Mouse (Mus musculus) hindbrain, embryonic 13.5 days (tissue): Measurements from ENCODE around the gene Tapbp. TPM values are rescaled to one million over a fixed set of nuclear protein-coding genes. Genes with fewer than 3 reads are reported as not detected.
A peak's percentile ranks its signal among the peaks of the same experiment; 100 is the strongest.

Source experiments
- ATAC-seq: fragments of 200-750 bp; cut with Nextera tagmentation; 2 replicates; pipeline ENCODE4 v1.8.0; 2017; ENCODE audit warnings: moderate TSS enrichment; ENCODE audit not compliant: low FRiP score
- H3K27ac ChIP-seq: fragments of 300-500 bp; sonication (generic); 2 replicates; pipeline ENCODE4 v1.5.1; 2015; ENCODE audit warnings: inconsistent platforms, mild to moderate bottlenecking, moderate library complexity
- H3K27me3 ChIP-seq: fragments of 300-500 bp; sonication (generic); 2 replicates; pipeline ENCODE4 v1.6.1; 2015; ENCODE audit warnings: mild to moderate bottlenecking, inconsistent platforms
- H3K36me3 ChIP-seq: fragments of 300-500 bp; sonication (generic); 2 replicates; pipeline ENCODE4 v1.6.1; 2015; ENCODE audit warnings: mild to moderate bottlenecking, inconsistent platforms
- H3K4me1 ChIP-seq: fragments of 300-500 bp; sonication (generic); replicated peaks from 2 replicates; pipeline ENCODE4 v1.6.1; 2015; ENCODE audit warnings: inconsistent platforms
- H3K4me2 ChIP-seq: fragments of 300-500 bp; sonication (generic); 2 replicates; pipeline ENCODE4 v1.6.1; 2015; ENCODE audit warnings: inconsistent platforms, mild to moderate bottlenecking, moderate library complexity
- H3K4me3 ChIP-seq: fragments of 300-500 bp; sonication (generic); 2 replicates; pipeline ENCODE4 v1.5.1; 2015; ENCODE audit warnings: mild to moderate bottlenecking, inconsistent platforms
- H3K9ac ChIP-seq: fragments of 300-500 bp; sonication (generic); 2 replicates; pipeline ENCODE4 v1.6.1; 2015; ENCODE audit warnings: mild to moderate bottlenecking, inconsistent platforms
- H3K9me3 ChIP-seq: fragments of 300-500 bp; sonication (generic); 2 replicates; pipeline ENCODE4 v1.6.1; 2016; ENCODE audit warnings: inconsistent platforms
- WGBS: fragments of 180-500 bp; shearing (Covaris S2); methylation state at CpG from one replicate; pipeline ENCODE4 v1.1.7; 2015; 5-methylcytosine and 5-hydroxymethylcytosine counted together
- polyA plus RNA-seq: library from polyadenylated mRNA; unstranded; fragments of >200 nt; fragmentation: Nextera tagmentation; extraction: Ambion mirVana; gene quantifications from 2 replicates; pipeline ENCODE4 v1.2.1, GENCODE M21; 2015

Gene Tapbp
- polyA plus RNA-seq, 1 experiment from 2014 or later, result 29.2 TPM

DNA sequence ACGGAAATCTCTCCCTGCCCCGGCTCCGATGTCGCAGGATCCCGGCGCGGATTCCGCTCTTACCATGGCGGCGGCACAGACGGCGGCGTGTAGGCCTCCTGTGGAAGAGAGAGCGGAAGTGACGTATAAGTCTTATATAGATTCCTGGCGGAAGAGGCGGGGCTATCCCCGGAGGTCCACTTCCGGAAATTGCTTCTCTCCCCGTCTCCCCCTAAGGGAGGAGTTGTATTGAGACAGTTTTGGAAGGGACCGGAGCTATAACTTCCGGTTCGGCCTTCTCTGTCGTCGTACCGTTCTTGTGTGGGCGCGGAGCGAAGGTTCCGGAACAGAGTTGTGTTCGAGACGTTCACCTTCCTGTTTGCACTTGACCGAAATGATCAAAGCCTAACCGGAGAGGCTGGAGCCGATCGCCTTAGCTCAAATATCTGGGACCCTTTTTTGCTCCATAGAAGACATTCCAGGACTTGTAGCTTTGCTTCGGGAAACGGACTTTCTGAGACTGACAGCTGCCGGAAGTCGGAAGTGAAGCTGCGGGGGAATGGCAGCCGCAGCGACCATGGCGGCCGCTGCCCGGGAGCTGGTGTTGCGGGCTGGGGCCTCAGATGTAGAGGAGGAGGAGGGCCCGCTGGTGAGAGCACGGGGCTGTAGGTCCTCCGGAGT, 40.0 kb downstream of the Tapbp start, which contains the start of the genes Vps52 and Rps18:
Gene Vps52, plus strand, starts transcription at position 258 of the 660 bp plus-strand sequence.
Gene Rps18, minus strand, starts transcription at position 447 of the 660 bp plus-strand sequence.
- peaks cover 59% of the 10 kb centered on the region for H3K4me1 ChIP-seq

DNA sequence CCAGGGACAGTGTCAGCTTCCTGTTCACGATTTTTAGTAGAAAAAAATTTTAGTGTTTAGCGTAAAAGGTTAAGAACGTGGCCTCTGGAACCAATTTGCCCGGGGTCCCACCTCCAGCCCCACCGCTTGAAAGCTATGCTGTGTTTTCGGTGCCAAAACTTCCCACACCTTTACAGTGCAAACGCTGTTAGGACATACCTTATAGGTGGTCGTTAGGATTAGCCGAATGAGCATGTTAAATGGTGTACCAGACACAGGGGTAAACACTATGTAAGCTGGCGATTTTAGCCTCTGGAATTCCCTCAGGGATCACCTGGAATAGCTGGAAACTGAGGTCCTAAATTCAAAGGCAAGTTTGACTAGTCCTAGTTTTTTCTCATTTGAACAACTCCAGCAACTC, 40.6 kb downstream of the Tapbp start:
- Histone ChIP-seq H3K9ac (peak overlapping the region; percentile 79), H3K4me3 (peak overlapping the region; percentile 95), H3K9me3 (no peaks in the 10 kb centered on the region), H3K4me1 (peaks cover 53% of the 10 kb centered on the region), H3K36me3 (peaks cover 63% of the 10 kb centered on the region), H3K4me2 (peak overlapping the region; percentile 85), H3K27me3 (no peaks in the 10 kb centered on the region), H3K27ac (peak overlapping the region; percentile 93)
- ATAC-seq, result no peak
- WGBS, result 8% methylated on average over 10 of the region's 10 CpGs

More for the DNA sequence above, 40.0 kb downstream of the Tapbp start, which contains the start of the genes Vps52 and Rps18:
- Histone ChIP-seq H3K9ac (peak within 1 kb of the TSS; percentile 97), H3K9me3 (no peaks in the 10 kb centered on the region), H3K27ac (peak within 1 kb of the TSS; percentile 93), H3K4me2 (peak within 1 kb of the TSS; percentile 90), H3K4me3 (peak within 1 kb of the TSS; percentile 95), H3K36me3 (peaks cover 57% of the 10 kb centered on the region), H3K27me3 (no peaks in the 10 kb centered on the region)
- peak; percentile 84 for ATAC-seq
- WGBS, result under 1% methylated on average over 50 of the region's 50 CpGs

DNA sequence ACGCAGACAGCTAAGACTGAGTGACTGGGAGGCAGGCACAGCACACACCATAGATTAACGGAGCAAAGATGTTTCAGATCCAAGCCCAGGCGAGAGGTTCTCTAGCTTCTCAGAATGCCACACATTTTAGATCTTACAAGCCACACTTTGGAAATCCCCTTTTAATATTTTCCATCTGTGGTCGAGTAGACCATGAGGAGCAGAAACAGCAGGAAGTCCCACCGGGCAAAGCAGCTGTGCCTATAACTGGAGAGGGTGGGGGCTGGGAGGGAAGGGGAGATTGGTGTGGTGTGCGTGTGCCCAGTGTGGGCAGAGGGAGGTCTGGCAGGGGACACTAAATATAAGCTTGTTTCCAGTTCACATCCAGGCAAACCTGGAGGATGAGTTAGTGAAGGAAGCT, 41.8 kb downstream of the Tapbp start:
- H3K27ac ChIP-seq, result no peak overlapping the region
- H3K4me1 ChIP-seq, result peaks cover 41% of the 10 kb centered on the region
- H3K9me3 ChIP-seq, result no peaks in the 10 kb centered on the region
- WGBS, result 90% methylated on average over 6 of the region's 6 CpGs
- H3K4me2 ChIP-seq, result no peak overlapping the region
- ATAC-seq, result no peak
- peak overlapping the region; percentile 35; the same call in 1 of the 2 replicates for H3K9ac ChIP-seq
- H3K27me3 ChIP-seq, result no peaks in the 10 kb centered on the region
- no peak overlapping the region for H3K4me3 ChIP-seq
- H3K36me3 ChIP-seq, result peaks cover 66% of the 10 kb centered on the region

DNA sequence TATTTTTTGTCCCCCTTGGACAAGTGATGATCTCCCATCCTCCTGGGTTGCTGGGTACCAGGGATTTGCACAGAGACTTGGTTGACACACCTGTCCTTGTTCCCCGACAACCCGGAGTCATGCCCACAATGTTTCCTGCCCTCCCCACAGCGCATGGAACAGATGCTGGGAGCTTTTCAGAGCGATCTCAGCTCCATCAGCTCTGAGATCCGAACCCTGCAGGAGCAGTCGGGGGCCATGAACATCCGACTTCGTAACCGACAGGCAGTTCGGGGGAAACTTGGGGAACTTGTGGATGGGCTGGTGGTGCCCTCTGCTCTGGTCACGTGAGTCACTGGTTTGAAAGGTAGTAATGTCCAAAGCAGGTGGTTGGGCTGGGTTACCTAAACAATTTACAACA, 42.8 kb downstream of the Tapbp start:
- no peak overlapping the region for H3K4me2 ChIP-seq
- H3K9me3 ChIP-seq, result no peaks in the 10 kb centered on the region
- no peak overlapping the region for H3K4me3 ChIP-seq
- peaks cover 66% of the 10 kb centered on the region for H3K36me3 ChIP-seq
- H3K9ac ChIP-seq, result no peak overlapping the region
- WGBS, result 94% methylated on average over 11 of the region's 11 CpGs
- H3K4me1 ChIP-seq, result peaks cover 32% of the 10 kb centered on the region
- no peaks in the 10 kb centered on the region for H3K27me3 ChIP-seq
- H3K27ac ChIP-seq, result no peak overlapping the region
- no peak for ATAC-seq

DNA sequence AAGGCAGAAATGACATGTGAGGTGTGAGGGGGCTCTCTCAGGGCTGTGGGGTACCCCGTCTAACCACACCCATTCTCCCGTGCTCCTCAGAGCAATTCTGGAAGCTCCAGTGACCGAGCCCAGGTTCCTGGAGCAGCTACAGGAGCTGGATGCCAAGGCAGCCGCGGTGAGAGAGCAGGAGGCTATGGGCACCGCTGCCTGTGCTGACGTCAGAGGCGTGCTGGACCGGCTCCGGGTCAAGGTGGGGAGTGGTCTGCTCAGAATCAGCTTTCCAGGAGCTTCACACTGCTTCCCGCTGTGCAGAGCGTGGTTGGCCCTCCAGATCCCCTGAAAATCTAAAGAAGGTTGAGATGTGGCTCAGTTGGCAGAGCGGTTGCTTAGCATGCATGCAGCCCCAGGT, 43.4 kb downstream of the Tapbp start:
- no peak for ATAC-seq
- Histone ChIP-seq H3K27ac (no peak overlapping the region), H3K4me2 (no peak overlapping the region), H3K9me3 (no peaks in the 10 kb centered on the region), H3K4me1 (peaks cover 25% of the 10 kb centered on the region), H3K36me3 (peaks cover 67% of the 10 kb centered on the region), H3K27me3 (no peaks in the 10 kb centered on the region), H3K9ac (no peak overlapping the region), H3K4me3 (no peak overlapping the region)
- 96% methylated on average over 13 of the region's 13 CpGs for WGBS

DNA sequence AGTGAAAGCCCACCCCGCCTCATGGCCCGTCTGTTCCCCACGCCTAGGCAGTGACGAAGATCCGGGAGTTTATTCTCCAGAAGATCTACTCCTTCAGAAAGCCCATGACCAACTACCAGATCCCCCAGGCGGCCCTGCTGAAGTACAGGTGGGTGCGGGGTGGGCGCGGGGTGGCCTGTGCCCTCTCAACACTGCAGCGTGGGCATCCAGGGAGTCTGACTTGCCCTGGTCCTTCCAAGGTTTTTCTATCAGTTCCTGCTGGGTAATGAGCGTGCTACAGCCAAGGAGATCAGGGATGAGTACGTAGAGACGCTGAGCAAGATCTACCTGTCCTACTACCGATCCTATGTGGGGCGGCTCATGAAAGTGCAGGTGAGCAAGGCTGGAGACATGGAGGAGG, 44.2 kb downstream of the Tapbp start:
- H3K4me3 ChIP-seq, result no peak overlapping the region
- WGBS, result 93% methylated on average over 15 of the region's 15 CpGs

DNA sequence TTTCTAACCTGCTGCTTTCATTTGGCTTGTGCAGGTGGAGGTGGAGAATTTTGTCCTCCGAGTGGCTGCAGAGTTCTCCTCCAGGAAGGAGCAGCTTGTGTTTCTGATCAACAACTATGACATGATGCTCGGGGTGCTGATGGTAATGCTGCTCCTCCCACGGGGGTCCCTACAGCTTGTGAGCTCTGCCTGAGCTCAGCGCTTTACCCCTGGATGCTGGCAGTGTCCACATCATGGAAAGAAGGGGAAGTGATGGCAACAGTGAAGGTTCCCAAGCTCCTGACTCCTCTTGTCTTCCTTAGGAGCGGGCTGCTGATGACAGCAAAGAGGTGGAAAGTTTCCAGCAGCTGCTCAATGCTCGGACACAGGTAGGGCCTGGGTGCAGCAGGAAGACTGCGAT, 47.2 kb downstream of the Tapbp start:
- H3K9me3 ChIP-seq, result no peaks in the 10 kb centered on the region
- no peak overlapping the region for H3K9ac ChIP-seq
- H3K27ac ChIP-seq, result no peak overlapping the region
- H3K27me3 ChIP-seq, result no peaks in the 10 kb centered on the region
- H3K36me3 ChIP-seq, result peaks cover 86% of the 10 kb centered on the region
- no peak for ATAC-seq
- H3K4me2 ChIP-seq, result no peak overlapping the region
- 97% methylated on average over 7 of the region's 7 CpGs for WGBS
- H3K4me3 ChIP-seq, result no peak overlapping the region
- peaks cover 2% of the 10 kb centered on the region for H3K4me1 ChIP-seq

More for the DNA sequence above, 44.2 kb downstream of the Tapbp start:
- Histone ChIP-seq H3K9ac (no peak overlapping the region), H3K27me3 (no peaks in the 10 kb centered on the region), H3K27ac (no peak overlapping the region), H3K4me1 (peaks cover 17% of the 10 kb centered on the region), H3K4me2 (no peak overlapping the region), H3K9me3 (no peaks in the 10 kb centered on the region), H3K36me3 (peaks cover 70% of the 10 kb centered on the region)
- no peak for ATAC-seq

DNA sequence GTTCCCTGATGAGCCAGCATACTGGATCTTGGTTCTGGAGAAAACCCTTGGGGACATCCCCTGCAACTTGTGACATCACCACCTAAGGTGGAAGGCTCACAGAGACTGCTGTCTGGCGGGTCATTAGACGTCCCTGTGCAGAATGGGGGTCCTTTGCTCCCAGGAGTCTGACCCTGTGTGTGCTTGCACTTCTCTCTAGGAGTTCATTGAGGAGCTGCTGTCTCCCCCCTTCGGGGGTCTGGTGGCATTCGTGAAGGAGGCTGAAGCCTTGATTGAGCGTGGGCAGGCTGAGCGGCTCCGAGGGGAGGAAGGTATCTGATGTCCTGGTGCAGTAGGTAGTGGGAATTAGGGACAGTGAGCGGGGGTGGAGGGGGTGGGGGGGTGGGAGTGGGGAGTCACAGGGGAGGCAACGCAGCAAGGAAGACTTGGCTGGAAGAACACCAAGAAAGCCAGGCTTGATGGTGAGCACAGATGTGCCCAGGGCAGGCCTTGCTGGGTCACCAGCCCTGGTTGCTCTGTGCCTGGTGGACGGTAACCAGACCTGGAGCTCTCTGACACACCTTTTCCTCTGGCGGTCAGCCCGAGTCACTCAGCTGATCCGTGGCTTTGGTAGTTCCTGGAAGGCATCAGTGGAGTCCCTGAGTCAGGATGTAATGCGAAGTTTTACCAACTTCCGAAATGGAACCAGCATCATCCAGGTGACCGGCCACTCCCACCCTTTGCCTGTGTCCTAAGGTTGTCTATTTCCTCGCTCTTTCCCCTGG, 49.6 kb downstream of the Tapbp start:
- no peak overlapping the region for H3K4me2 ChIP-seq
- H3K27me3 ChIP-seq, result no peaks in the 10 kb centered on the region
- no peak overlapping the region for H3K9ac ChIP-seq
- H3K4me1 ChIP-seq, result peaks cover 4% of the 10 kb centered on the region; the same call in 1 of the 2 replicates
- H3K9me3 ChIP-seq, result no peaks in the 10 kb centered on the region
- 92% methylated on average over 17 of the region's 17 CpGs for WGBS
- ATAC-seq, result no peak
- H3K4me3 ChIP-seq, result no peak overlapping the region
- H3K27ac ChIP-seq, result no peak overlapping the region
- H3K36me3 ChIP-seq, result peaks cover 62% of the 10 kb centered on the region

DNA sequence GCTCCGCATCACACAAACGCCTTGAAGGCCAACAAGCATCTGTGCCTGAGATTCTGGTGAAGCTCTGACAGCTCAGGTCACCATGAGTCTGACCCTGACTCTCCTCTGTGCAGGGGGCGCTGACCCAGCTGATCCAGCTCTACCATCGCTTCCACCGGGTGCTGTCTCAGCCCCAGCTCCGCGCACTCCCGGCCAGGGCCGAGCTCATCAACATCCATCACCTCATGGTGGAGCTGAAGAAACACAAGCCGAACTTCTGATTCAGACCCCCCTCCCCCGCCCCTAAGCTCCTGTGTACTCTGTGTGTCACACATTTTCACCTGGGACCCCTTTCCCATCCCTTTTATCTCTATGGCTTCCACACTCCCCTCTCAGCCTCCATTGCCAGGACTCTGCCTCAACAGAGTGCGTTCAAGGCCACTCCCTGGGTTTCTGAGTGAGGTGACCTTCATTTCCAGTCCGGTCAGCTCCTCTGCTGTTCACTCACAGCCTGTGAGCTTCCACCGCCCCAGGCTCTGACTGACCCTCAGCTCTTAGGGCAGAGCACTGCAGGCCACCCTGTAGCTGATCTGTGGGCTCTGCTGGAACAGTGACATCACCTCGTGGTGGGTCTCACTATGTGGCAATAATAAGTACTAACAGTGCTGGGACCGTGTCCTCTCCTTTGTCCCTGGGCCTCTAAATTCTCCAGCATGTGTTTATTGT, 50.3 kb downstream of the Tapbp start:
- H3K4me2 ChIP-seq, result no peak overlapping the region
- H3K9ac ChIP-seq, result no peak overlapping the region
- 0 out of 2 replicates have a peak, but pooled peaks cover 7% of the 10 kb centered on the region for H3K27me3 ChIP-seq
- peaks cover 54% of the 10 kb centered on the region for H3K36me3 ChIP-seq
- ATAC-seq, result no peak
- no peaks in the 10 kb centered on the region for H3K9me3 ChIP-seq
- H3K4me1 ChIP-seq, result peaks cover 4% of the 10 kb centered on the region; the same call in 1 of the 2 replicates
- H3K27ac ChIP-seq, result no peak overlapping the region
- whole genome bisulfite sequencing, result 90% methylated on average over 16 of the region's 16 CpGs
- no peak overlapping the region for H3K4me3 ChIP-seq

DNA sequence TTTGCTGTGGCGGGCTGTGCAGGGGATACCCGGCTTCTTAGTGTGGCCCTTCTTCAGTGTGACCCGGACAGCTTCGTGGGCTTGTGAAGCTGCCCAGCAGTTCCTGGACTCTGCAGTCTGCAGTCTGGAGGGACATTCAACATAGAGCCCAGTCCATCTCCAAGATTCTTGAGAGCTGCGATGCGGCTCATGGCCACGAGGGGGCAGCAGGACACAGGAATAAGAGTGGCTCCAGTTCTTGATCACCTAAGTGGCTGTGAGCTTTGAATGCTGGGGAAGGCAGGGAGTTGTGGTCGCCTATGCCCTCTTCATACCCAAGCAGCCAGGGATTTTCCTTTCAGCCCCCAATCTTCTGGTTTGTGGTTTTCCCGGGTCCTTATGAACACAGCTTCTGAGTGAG, 52.8 kb downstream of the Tapbp start:
- Histone ChIP-seq H3K9ac (no peak overlapping the region), H3K27me3 (peaks cover 27% of the 10 kb centered on the region; the same call in 1 of the 2 replicates), H3K4me2 (no peak overlapping the region), H3K27ac (no peak overlapping the region), H3K9me3 (no peaks in the 10 kb centered on the region), H3K36me3 (peaks cover 29% of the 10 kb centered on the region), H3K4me3 (no peak overlapping the region), H3K4me1 (peaks cover 4% of the 10 kb centered on the region; the same call in 1 of the 2 replicates)
- WGBS, result 3% methylated on average over 9 of the region's 9 CpGs
- peak; percentile 80 for ATAC-seq

DNA sequence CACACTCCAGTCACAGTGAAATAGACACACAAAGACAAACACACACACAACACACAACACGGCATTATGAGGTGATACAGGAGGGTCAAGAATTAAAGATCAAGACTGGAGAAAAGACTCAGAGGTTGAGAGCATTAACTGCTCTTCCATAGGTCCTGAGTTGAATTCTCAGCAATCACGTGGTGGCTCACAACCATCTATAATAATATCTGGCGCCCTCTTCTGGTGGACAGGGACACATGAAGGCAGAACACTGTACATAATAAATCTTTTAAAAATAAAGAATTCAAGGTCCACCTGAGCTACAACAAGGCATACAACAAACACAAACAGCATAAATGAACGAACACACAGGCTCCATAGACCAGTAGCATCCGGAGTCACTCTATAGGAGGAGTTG, 53.2 kb downstream of the Tapbp start:
- H3K36me3 ChIP-seq, result peaks cover 25% of the 10 kb centered on the region
- WGBS, result 33% methylated on average over 5 of the region's 5 CpGs
- peaks cover 32% of the 10 kb centered on the region; the same call in 1 of the 2 replicates for H3K27me3 ChIP-seq
- no peak overlapping the region for H3K27ac ChIP-seq
- no peak overlapping the region for H3K9ac ChIP-seq
- ATAC-seq, result peak; percentile 60
- peaks cover 4% of the 10 kb centered on the region; the same call in 1 of the 2 replicates for H3K4me1 ChIP-seq
- no peak overlapping the region for H3K4me2 ChIP-seq
- no peaks in the 10 kb centered on the region for H3K9me3 ChIP-seq
- H3K4me3 ChIP-seq, result no peak overlapping the region

DNA sequence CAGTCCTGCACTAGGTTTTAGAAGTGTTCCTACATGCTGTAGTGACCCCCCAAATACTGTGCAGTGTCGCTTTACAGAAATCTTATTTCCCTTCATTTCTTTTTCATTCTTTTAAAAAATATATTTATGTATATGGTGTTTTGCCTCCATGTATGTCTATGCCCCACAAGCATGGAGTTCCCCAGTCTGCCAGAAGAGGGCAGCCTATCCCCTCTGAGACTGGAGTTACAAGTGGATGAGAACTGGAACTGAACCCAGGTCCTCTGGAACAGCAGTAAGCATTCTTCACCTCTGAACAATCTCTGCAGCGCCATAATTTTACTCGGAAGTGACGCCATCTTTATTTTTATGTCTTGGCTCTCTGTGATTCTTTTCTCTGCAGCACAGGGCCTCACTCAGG, 53.7 kb downstream of the Tapbp start:
- Histone ChIP-seq H3K9me3 (no peaks in the 10 kb centered on the region), H3K36me3 (peaks cover 22% of the 10 kb centered on the region), H3K4me2 (no peak overlapping the region), H3K4me1 (peaks cover 4% of the 10 kb centered on the region; the same call in 1 of the 2 replicates), H3K9ac (no peak overlapping the region), H3K27me3 (peaks cover 36% of the 10 kb centered on the region; the same call in 1 of the 2 replicates), H3K27ac (no peak overlapping the region), H3K4me3 (no peak overlapping the region)
- ATAC-seq, result no peak
- WGBS, result 78% methylated on average over 4 of the region's 4 CpGs
